Mouse (Mus musculus) liver (tissue): ENCODE results near the gene Hnrnpc.

Experiments used
- DNase-seq: peaks from one replicate; pipeline ENCODE4 v3.0.0-alpha.2; 2020; ENCODE audit warnings: mixed read lengths

Gene Hnrnpc

GRCm38 (mm10) chr14:52103856-52104676 is at the start of gene Hnrnpc:
Gene Hnrnpc (minus strand): TSS chr14:52104028.
- DNase-seq = peak; percentile 100

GRCm38 (mm10) chr14:52152613-52153012 is 48.8 kb upstream of the Hnrnpc start:
- no peak for DNase-seq

- no peak for DNase-seq
These were observed 48.4 kb upstream of the Hnrnpc start for GRCm38 (mm10) chr14:52152179-52152578.

GRCm38 (mm10) chr14:52149888-52150287 is 46.1 kb upstream of the Hnrnpc start:
- DNase-seq = no peak

- no peak for DNase-seq
These were observed 42.7 kb upstream of the Hnrnpc start for GRCm38 (mm10) chr14:52146540-52146939.

- no peak for DNase-seq
These were observed 40.3 kb upstream of the Hnrnpc start for GRCm38 (mm10) chr14:52144165-52144564.

- no peak for DNase-seq
These were observed 37.8 kb upstream of the Hnrnpc start for GRCm38 (mm10) chr14:52141445-52142127.

- DNase-seq = peak; percentile 23
These were observed 37.0 kb upstream of the Hnrnpc start for GRCm38 (mm10) chr14:52140577-52141444.

GRCm38 (mm10) chr14:52133584-52133983 is 29.8 kb upstream of the Hnrnpc start:
- DNase-seq = no peak

GRCm38 (mm10) chr14:52124636-52125035 is 20.8 kb upstream of the Hnrnpc start:
- no peak for DNase-seq

- peak; percentile 73 for DNase-seq
These were observed 20.1 kb upstream of the Hnrnpc start for GRCm38 (mm10) chr14:52123918-52124317.

GRCm38 (mm10) chr14:52120169-52120568 is 16.3 kb upstream of the Hnrnpc start:
- DNase-seq = no peak

- DNase-seq = peak; percentile 53
These were observed 15.2 kb upstream of the Hnrnpc start for GRCm38 (mm10) chr14:52118823-52119608.

- peak; percentile 70 for DNase-seq
These were observed 14.6 kb upstream of the Hnrnpc start for GRCm38 (mm10) chr14:52118456-52118822.

- DNase-seq = no peak
These were observed 13.4 kb upstream of the Hnrnpc start for GRCm38 (mm10) chr14:52117241-52117640.

- no peak for DNase-seq
These were observed 10.3 kb upstream of the Hnrnpc start for GRCm38 (mm10) chr14:52114101-52114500.

- DNase-seq = no peak
These were observed 6.5 kb upstream of the Hnrnpc start, which contains the start of gene Rpgrip1 for GRCm38 (mm10) chr14:52110346-52110745. Gene Rpgrip1 (plus strand): TSS chr14:52110704.

GRCm38 (mm10) chr14:52108025-52108424 is 4.2 kb upstream of the Hnrnpc start:
- no peak for DNase-seq

- peak; percentile 38 for DNase-seq
These were observed 2.9 kb upstream of the Hnrnpc start for GRCm38 (mm10) chr14:52106741-52107140.

- DNase-seq = no peak
These were observed 1.5 kb upstream of the Hnrnpc start for GRCm38 (mm10) chr14:52105308-52105707.

GRCm38 (mm10) chr14:52104677-52105285 is 953 bp upstream of the Hnrnpc start:
- DNase-seq = no peak

- peak; percentile 60 for DNase-seq
These were observed 363 bp downstream of the Hnrnpc start for GRCm38 (mm10) chr14:52103474-52103855.
